Mouse (Mus musculus): Measurements from ENCODE around the gene Prex1. TPM values are rescaled to one million over a fixed set of nuclear protein-coding genes. Genes with fewer than 3 reads are reported as not detected.

The Prex1 gene
- total and polyA plus RNA-seq, 3 experiments: 5.5 to 19.5 (median 18.5) TPM

DNA sequence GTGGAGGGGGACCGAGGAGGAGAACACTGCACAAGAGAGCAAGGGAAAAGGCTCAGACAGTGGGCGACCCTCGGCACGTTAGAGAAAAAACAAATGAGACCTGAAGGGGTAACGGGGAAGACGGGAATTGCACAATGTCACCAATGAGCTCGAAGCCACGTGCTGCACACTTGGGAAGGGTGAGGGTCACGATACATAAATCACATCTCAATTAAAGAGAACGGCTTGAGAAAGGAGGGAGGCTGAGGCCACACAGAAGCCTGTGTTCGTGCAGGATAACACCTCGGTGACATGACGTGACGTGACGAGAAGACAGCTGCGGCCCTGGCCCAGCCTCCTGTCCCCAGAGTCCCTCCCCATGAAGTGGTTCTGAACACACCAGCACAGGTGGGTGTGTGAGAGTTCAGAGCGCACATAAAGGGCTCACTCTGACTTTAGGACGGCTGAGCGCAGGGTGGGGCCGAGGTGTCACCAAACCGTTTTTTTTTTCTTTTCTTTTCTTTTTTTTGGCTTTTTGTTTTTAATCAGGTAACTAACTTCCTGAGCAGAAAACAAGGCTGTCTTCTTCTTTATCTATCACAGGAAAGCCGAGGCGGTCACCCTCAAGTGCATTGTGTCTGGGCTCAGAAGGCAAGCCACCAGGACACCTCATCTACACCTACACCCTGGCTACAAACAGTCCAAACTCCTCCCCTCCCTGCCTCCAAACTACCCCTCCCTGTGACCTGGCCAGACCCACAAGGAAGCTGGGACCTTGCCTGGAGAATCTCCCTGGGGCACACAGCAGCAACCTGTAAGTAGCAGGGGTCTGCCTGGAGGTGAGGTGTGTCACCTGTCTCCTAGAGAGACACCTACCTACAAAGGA, 12.2 kb downstream of the Prex1 start:
- Histone ChIP-seq H3K9me3 (replicated peaks; ENCODE audit: low read length) (peaks cover 10% of the 10 kb centered on the region), H3K4me1 (ENCODE audit: control insufficient read depth in 1 of 2, insufficient read depth in 2 of 2) (peaks cover 3 to 26% of the 10 kb centered on the region in 2 experiments), H3K9ac (ENCODE audit: insufficient read depth, low read depth) (no peak overlapping the region), H3K4me2 (ENCODE audit: insufficient read depth, low read depth, poor library complexity, severe bottlenecking) (no peak overlapping the region), H3K4me3 (replicated peaks in 1 of 3; ENCODE audit: low read depth in 2 of 3, low read length in 2 of 3, poor library complexity in 1 of 3) (no peak overlapping the region), H3K79me2 (replicated peaks; ENCODE audit: control insufficient read depth, extremely low read depth, insufficient read depth, poor library complexity, severe bottlenecking) (no peaks in the 10 kb centered on the region), H3K27ac (ENCODE audit: insufficient read depth, low read depth) (no peak overlapping the region), H3K36me3 (replicated peaks in 1 of 2; ENCODE audit: control insufficient read depth in 1 of 2, insufficient read depth in 1 of 2, low read length in 1 of 2) (peaks cover 10 to 84% of the 10 kb centered on the region in 2 experiments), H3K27me3 (replicated peaks) (no peaks in the 10 kb centered on the region)
- in situ Hi-C loops (cut with MboI; ENCODE audit: low pct_ligation_motif_present, low pct_unique_long_range_greater_than_20kb, low sequenced_read_pairs): no loop called here
- TF ChIP-seq CHD1 (IDR thresholded peaks at IDR 0.05; ENCODE audit: low read depth, low read length): no peak
- TF ChIP-seq SMC3 (IDR thresholded peaks at IDR 0.05; ENCODE audit: low read depth, low read length): no peak
- no peak for TF ChIP-seq IRF4 (IDR thresholded peaks at IDR 0.05; ENCODE audit: low read depth, low read length)
- no peak for TF ChIP-seq MYC (IDR thresholded peaks at IDR 0.05; ENCODE audit: low read depth, low read length)
- no peak for TF ChIP-seq ZMIZ1 (IDR thresholded peaks at IDR 0.05; ENCODE audit: low read depth, low read length)
- no peak for TF ChIP-seq MAZ (IDR thresholded peaks at IDR 0.05; ENCODE audit: low read depth, low read length)
- TF ChIP-seq MAFK (IDR thresholded peaks at IDR 0.05; ENCODE audit: insufficient replicate concordance, low read length): no peak
- TF ChIP-seq KAT2A (IDR thresholded peaks at IDR 0.05; ENCODE audit: insufficient replicate concordance, low read length): no peak
- TF ChIP-seq E2F4 (IDR thresholded peaks at IDR 0.05; ENCODE audit: insufficient replicate concordance, low read depth, low read length): no peak
- no peak for TF ChIP-seq BHLHE40 (IDR thresholded peaks at IDR 0.05; ENCODE audit: low read depth, low read length)
- no peak for TF ChIP-seq POLR2A (IDR thresholded peaks at IDR 0.05; ENCODE audit: low read depth, low read length)
- no peak for TF ChIP-seq GABPA (IDR thresholded peaks at IDR 0.05; ENCODE audit: insufficient replicate concordance, low read depth, low read length)
- dilution Hi-C loops (cut with MboI; ENCODE audit: extremely low pct_ligation_motif_present, extremely low pct_unique_long_range_greater_than_20kb, low sequenced_read_pairs): no loop called here
- DNase-seq (ENCODE audit: extremely low read depth): no peak

DNA sequence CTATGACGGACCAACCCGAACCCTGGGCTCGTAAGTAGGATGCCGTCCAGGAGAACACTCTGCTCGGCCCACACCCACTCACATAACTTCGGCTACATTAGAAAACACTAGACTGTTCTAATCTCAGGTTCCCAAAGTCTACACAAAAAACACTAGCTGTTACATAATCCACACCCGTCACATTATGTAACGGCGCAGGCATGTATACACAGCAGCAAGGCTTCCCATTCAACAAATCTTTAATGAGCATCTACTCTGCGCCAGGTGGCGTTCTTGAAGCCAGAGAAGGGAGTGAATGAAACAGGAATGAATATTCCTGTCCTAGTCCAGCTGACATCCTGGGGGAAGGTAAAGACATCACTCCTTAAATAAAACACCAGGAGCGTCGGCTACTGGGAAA, 12.9 kb downstream of the Prex1 start:
- H3K27ac ChIP-seq (ENCODE audit: insufficient read depth, low read depth): no peak overlapping the region
- H3K36me3 ChIP-seq (replicated peaks in 1 of 2; ENCODE audit: control insufficient read depth in 1 of 2, insufficient read depth in 1 of 2, low read length in 1 of 2): peaks cover 10 to 86% of the 10 kb centered on the region in 2 experiments
- TF ChIP-seq NELFE (IDR thresholded peaks at IDR 0.05; ENCODE audit: low read depth, low read length) (no peak), KAT2A (IDR thresholded peaks at IDR 0.05; ENCODE audit: insufficient replicate concordance, low read length) (no peak), HCFC1 (IDR thresholded peaks at IDR 0.05; ENCODE audit: low read depth, low read length) (no peak), ELF1 (IDR thresholded peaks at IDR 0.05; ENCODE audit: low read depth, low read length) (no peak), MAX (IDR thresholded peaks at IDR 0.05; ENCODE audit: low read length) (no peak), BHLHE40 (IDR thresholded peaks at IDR 0.05; ENCODE audit: low read depth, low read length) (no peak), POLR2AphosphoS2 (IDR thresholded peaks at IDR 0.05; ENCODE audit: low read depth, low read length) (no peak), MEF2A (IDR thresholded peaks at IDR 0.05; ENCODE audit: borderline replicate concordance, low read depth, low read length) (no peak), MYC (IDR thresholded peaks at IDR 0.05; ENCODE audit: low read depth, low read length) (no peak), IRF4 (IDR thresholded peaks at IDR 0.05; ENCODE audit: low read depth, low read length) (no peak), ZNF384 (IDR thresholded peaks at IDR 0.05; ENCODE audit: low read depth, low read length) (no peak), CHD1 (IDR thresholded peaks at IDR 0.05; ENCODE audit: low read depth, low read length) (no peak), UBTF (IDR thresholded peaks at IDR 0.05; ENCODE audit: low read depth, low read length) (no peak), CTCF (conservative IDR thresholded peaks at IDR 0.05 in 1 of 2, IDR thresholded peaks at IDR 0.05 in 1 of 2; ENCODE audit: low read depth in 2 of 2, low read length in 2 of 2) (no peak), USF1 (IDR thresholded peaks at IDR 0.05; ENCODE audit: low read depth, low read length) (no peak), POLR2A (IDR thresholded peaks at IDR 0.05; ENCODE audit: low read depth, low read length) (no peak), JUND (conservative IDR thresholded peaks at IDR 0.05; ENCODE audit: low read depth, low read length) (no peak)
- H3K79me2 ChIP-seq (replicated peaks; ENCODE audit: control insufficient read depth, extremely low read depth, insufficient read depth, poor library complexity, severe bottlenecking): no peaks in the 10 kb centered on the region
- no peaks in the 10 kb centered on the region for H3K27me3 ChIP-seq (replicated peaks)
- no peak for DNase-seq (ENCODE audit: extremely low read depth)
- H3K9ac ChIP-seq (ENCODE audit: insufficient read depth, low read depth): no peak overlapping the region
- peaks cover 10% of the 10 kb centered on the region for H3K9me3 ChIP-seq (replicated peaks; ENCODE audit: low read length)
- dilution Hi-C loops (cut with MboI; ENCODE audit: extremely low pct_ligation_motif_present, extremely low pct_unique_long_range_greater_than_20kb, low sequenced_read_pairs) (no loop called here), in situ Hi-C loops (cut with MboI; ENCODE audit: low pct_ligation_motif_present, low pct_unique_long_range_greater_than_20kb, low sequenced_read_pairs) (no loop called here)
- H3K4me1 ChIP-seq (ENCODE audit: control insufficient read depth in 1 of 2, insufficient read depth in 2 of 2): peaks cover 3 to 26% of the 10 kb centered on the region in 2 experiments
- no peak overlapping the region for H3K4me2 ChIP-seq (ENCODE audit: insufficient read depth, low read depth, poor library complexity, severe bottlenecking)
- H3K4me3 ChIP-seq (replicated peaks in 1 of 3; ENCODE audit: low read depth in 2 of 3, low read length in 2 of 3, poor library complexity in 1 of 3): no peak overlapping the region
